Comparison of ENCODE assay signal across 19 mouse cellular contexts in genomic region chr11:31592061-31592460, GRCm38 (mm10).
DNase-seq lines count a peak whose midpoint lies in the region; ATAC-seq lines count a peak whose summit lies in the region.
"Had no signal": no experiment of that assay in that cellular context is flagged by ENCODE, and none has a peak within 500 bp of the region (broad histone marks: within the 10 kb centered on the region; RNA-seq: fewer than 3 reads in every experiment).

No protein-coding gene starts in this region.

- no peak overlapping the region for H3K4me3 ChIP-seq in heart, embryonic 11.5 days (ENCODE audit: low read depth, low read length)
- H3K4me3 ChIP-seq in lung, embryonic 16.5 days (ENCODE audit: low read length) = no peak overlapping the region
- H3K4me3 ChIP-seq in stomach, embryonic 15.5 days (replicated peaks) = no peak overlapping the region
- H3K4me3 ChIP-seq: embryonic facial prominence, embryonic 12.5 days; left cerebral cortex, adult 2 months; midbrain, embryonic 10.5 days; neural tube, embryonic 13.5 days had no signal

- H3K9ac ChIP-seq in heart, embryonic 11.5 days (ENCODE audit: low read depth, low read length) = no peak overlapping the region
- no peak overlapping the region for H3K9ac ChIP-seq in lung, embryonic 16.5 days (ENCODE audit: low read length)
- H3K9ac ChIP-seq in stomach, embryonic 15.5 days = no peak overlapping the region
- H3K9ac ChIP-seq: embryonic facial prominence, embryonic 12.5 days; neural tube, embryonic 13.5 days had no signal

- 69% methylated on average over 11 of the region's 11 CpGs for WGBS in heart, embryonic 11.5 days (ENCODE audit: insufficient replicate concordance)
- 51% methylated on average over 11 of the region's 11 CpGs for WGBS in lung, embryonic 16.5 days
- 75% methylated on average over 11 of the region's 11 CpGs for WGBS in stomach, embryonic 15.5 days

- H3K4me2 ChIP-seq in heart, embryonic 11.5 days = no peak overlapping the region
- H3K4me2 ChIP-seq in lung, embryonic 16.5 days (ENCODE audit: low read depth, low read length) = no peak overlapping the region
- H3K4me2 ChIP-seq in stomach, embryonic 15.5 days = no peak overlapping the region
- H3K4me2 ChIP-seq: embryonic facial prominence, embryonic 12.5 days; neural tube, embryonic 13.5 days had no signal

- H3K4me1 ChIP-seq in heart, embryonic 11.5 days (ENCODE audit: control insufficient read depth, insufficient read depth, low read length) = no peaks in the 10 kb centered on the region
- H3K4me1 ChIP-seq in lung, embryonic 16.5 days (replicated peaks; ENCODE audit: control insufficient read depth, insufficient read depth, low read length) = no peaks in the 10 kb centered on the region
- no peaks in the 10 kb centered on the region for H3K4me1 ChIP-seq in stomach, embryonic 15.5 days
- H3K4me1 ChIP-seq: embryonic facial prominence, embryonic 12.5 days; midbrain, embryonic 10.5 days; neural tube, embryonic 13.5 days had no signal

- intact Hi-C loops in gastrocnemius, postnatal 36 days (cut with DNase I) = loop anchor here (5.0 kb wide), 1 partner anchor 225 kb away; no protein-coding TSS in a partner anchor

- no peaks in the 10 kb centered on the region for H3K9me3 ChIP-seq in heart, embryonic 11.5 days (replicated peaks; ENCODE audit: control insufficient read depth, low read length)
- no peaks in the 10 kb centered on the region for H3K9me3 ChIP-seq in lung, embryonic 16.5 days (ENCODE audit: control insufficient read depth, low read length)
- no peaks in the 10 kb centered on the region for H3K9me3 ChIP-seq in stomach, embryonic 15.5 days
- H3K9me3 ChIP-seq: embryonic facial prominence, embryonic 12.5 days; midbrain, embryonic 10.5 days; neural tube, embryonic 13.5 days had no signal

- no peak for ATAC-seq in heart, embryonic 11.5 days (replicated peaks; ENCODE audit: insufficient number of reproducible peaks, low FRiP score, low TSS enrichment)
- ATAC-seq in lung, embryonic 16.5 days (ENCODE audit: low read depth) = peak; percentile 12; the same call in 1 of the 2 replicates
- no peak for ATAC-seq in stomach, embryonic 15.5 days (ENCODE audit: insufficient read depth, low FRiP score, low read depth)
- ATAC-seq: forebrain, embryonic 16.5 days had no signal

- no peak overlapping the region for H3K27ac ChIP-seq in heart, embryonic 11.5 days (ENCODE audit: low read depth, low read length)
- H3K27ac ChIP-seq in lung, embryonic 16.5 days (ENCODE audit: low read length) = no peak overlapping the region
- H3K27ac ChIP-seq in stomach, embryonic 15.5 days = peak overlapping the region; percentile 57; the same call in 1 of the 2 replicates
- H3K27ac ChIP-seq: embryonic facial prominence, embryonic 12.5 days; left cerebral cortex, adult 2 months; midbrain, embryonic 10.5 days; neural tube, embryonic 13.5 days had no signal

- H3K27me3 ChIP-seq in heart, embryonic 11.5 days (ENCODE audit: control insufficient read depth, insufficient read depth, low read length) = no peaks in the 10 kb centered on the region
- H3K27me3 ChIP-seq in lung, embryonic 16.5 days (ENCODE audit: control insufficient read depth, insufficient read depth, low read depth, low read length) = no peaks in the 10 kb centered on the region
- no peaks in the 10 kb centered on the region for H3K27me3 ChIP-seq in stomach, embryonic 15.5 days (replicated peaks)
- H3K27me3 ChIP-seq: embryonic facial prominence, embryonic 12.5 days; neural tube, embryonic 13.5 days had no signal

- DNase-seq in heart, adult 18-20 months = peak; percentile 46 to 53
- no peak for DNase-seq in lung, postnatal 14 days
- DNase-seq in gastrocnemius, postnatal 36 days = peak; percentile 40 to 42
- no peak for DNase-seq in yolk sac, embryonic 10.5 days (ENCODE audit: low spot score)
- DNase-seq in kidney, postnatal 10 days = no peak
- DNase-seq: adrenal gland, postnatal 25 days; B cell, adult 2 months; cerebellum, adult 18-20 months; liver; lung, adult 18-20 months; lung, postnatal 4 days had no signal

- no peaks in the 10 kb centered on the region for H3K36me3 ChIP-seq in heart, embryonic 11.5 days (ENCODE audit: control insufficient read depth, insufficient read depth, low read length)
- no peaks in the 10 kb centered on the region for H3K36me3 ChIP-seq in lung, embryonic 16.5 days (ENCODE audit: control insufficient read depth, insufficient read depth, low read length)
- H3K36me3 ChIP-seq in stomach, embryonic 15.5 days = no peaks in the 10 kb centered on the region
- H3K36me3 ChIP-seq: embryonic facial prominence, embryonic 12.5 days; midbrain, embryonic 10.5 days; neural tube, embryonic 13.5 days had no signal

Comparison
In these comparisons a context has a peak if more than half of its experiments do, and no peak if none do; other contexts are left out.
1. DNase-seq: peak in heart, adult 18-20 months (2 of 2) and gastrocnemius, postnatal 36 days (2 of 2); none in lung, postnatal 14 days (single experiment), yolk sac, embryonic 10.5 days (single experiment) and kidney, postnatal 10 days (single experiment).